Comparison of ENCODE assay signal across 1 mouse cellular context in the genomic region with DNA sequence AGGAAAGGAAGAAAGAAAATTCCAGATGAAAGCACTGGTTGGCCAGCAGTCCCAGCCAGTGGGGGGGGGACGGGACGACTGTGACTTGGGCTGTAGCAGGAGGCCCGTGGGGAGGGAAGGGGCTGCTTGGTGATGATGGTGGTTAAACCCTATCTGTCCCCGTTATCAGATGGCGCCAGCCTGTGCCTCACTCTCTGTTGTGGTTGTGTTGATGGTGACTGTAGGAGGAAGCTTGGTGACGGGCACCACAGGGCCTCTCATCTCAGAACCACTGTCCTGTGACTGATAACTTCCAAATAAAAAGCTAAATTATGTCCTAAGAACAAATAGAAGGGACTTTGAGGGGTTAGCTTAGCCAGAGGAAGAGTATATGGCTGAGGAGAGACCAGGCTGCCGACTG.
A peak's percentile ranks its signal among the peaks of the same experiment; 100 is the strongest.
TF ChIP-seq lines count a peak whose summit lies in the region.

No protein-coding gene starts in this region.

TF ChIP-seq in MEL, 35 proteins besides CTCF, POLR2A, EP300 and RAD21 (continued from another document):
- no peak for TF ChIP-seq MEF2A (IDR thresholded peaks at IDR 0.05; ENCODE audit: extremely low read depth, insufficient replicate concordance, low read depth, low read length, poor library complexity, severe bottlenecking)
- TF ChIP-seq POLR2AphosphoS2 (IDR thresholded peaks at IDR 0.05; ENCODE audit: low read length), result no peak
- no peak for TF ChIP-seq JUND (IDR thresholded peaks at IDR 0.05; ENCODE audit: low read depth, low read length)
- no peak for TF ChIP-seq CHD2 (IDR thresholded peaks at IDR 0.05; ENCODE audit: low read length)
- no peak for TF ChIP-seq GABPA (IDR thresholded peaks at IDR 0.05; ENCODE audit: low read depth, low read length)
- peak; percentile 45; the same call in 1 of the 2 replicates for TF ChIP-seq SIN3A (IDR thresholded peaks at IDR 0.05; ENCODE audit: low read length)
- TF ChIP-seq ZNF384 (IDR thresholded peaks at IDR 0.05; ENCODE audit: low read depth, low read length), result peak; percentile 64
- no peak for TF ChIP-seq MXI1 (IDR thresholded peaks at IDR 0.05; ENCODE audit: low read depth, low read length)
- no peak for TF ChIP-seq KAT2A (conservative IDR thresholded peaks at IDR 0.05; ENCODE audit: low read depth, low read length)
- no peak for TF ChIP-seq MAX (IDR thresholded peaks at IDR 0.05; ENCODE audit: low read length)
- no peak for TF ChIP-seq ELF1 (IDR thresholded peaks at IDR 0.05; ENCODE audit: low read depth, low read length)
- peak; percentile 93 for TF ChIP-seq MAZ (IDR thresholded peaks at IDR 0.05; ENCODE audit: low read depth, low read length)
- TF ChIP-seq MYB (IDR thresholded peaks at IDR 0.05; ENCODE audit: low read depth, low read length), result no peak
- peak; percentile 90 for TF ChIP-seq GATA1 (IDR thresholded peaks at IDR 0.05; ENCODE audit: low read depth, low read length)
- no peak for TF ChIP-seq E2F4 (IDR thresholded peaks at IDR 0.05; ENCODE audit: borderline replicate concordance, low read depth, low read length)
- 0 out of 2 replicates have a peak, but pooled peaks have one; percentile 35 for TF ChIP-seq TBP (IDR thresholded peaks at IDR 0.05; ENCODE audit: low read depth, low read length)
- peak; percentile 92 for TF ChIP-seq TAL1 (IDR thresholded peaks at IDR 0.05; ENCODE audit: low read length)
TF ChIP-seq in MEL: peak in this region for 10.
